Mouse (Mus musculus): ENCODE measurements around the gene Katnb1.

Katnb1 gene

DNA sequence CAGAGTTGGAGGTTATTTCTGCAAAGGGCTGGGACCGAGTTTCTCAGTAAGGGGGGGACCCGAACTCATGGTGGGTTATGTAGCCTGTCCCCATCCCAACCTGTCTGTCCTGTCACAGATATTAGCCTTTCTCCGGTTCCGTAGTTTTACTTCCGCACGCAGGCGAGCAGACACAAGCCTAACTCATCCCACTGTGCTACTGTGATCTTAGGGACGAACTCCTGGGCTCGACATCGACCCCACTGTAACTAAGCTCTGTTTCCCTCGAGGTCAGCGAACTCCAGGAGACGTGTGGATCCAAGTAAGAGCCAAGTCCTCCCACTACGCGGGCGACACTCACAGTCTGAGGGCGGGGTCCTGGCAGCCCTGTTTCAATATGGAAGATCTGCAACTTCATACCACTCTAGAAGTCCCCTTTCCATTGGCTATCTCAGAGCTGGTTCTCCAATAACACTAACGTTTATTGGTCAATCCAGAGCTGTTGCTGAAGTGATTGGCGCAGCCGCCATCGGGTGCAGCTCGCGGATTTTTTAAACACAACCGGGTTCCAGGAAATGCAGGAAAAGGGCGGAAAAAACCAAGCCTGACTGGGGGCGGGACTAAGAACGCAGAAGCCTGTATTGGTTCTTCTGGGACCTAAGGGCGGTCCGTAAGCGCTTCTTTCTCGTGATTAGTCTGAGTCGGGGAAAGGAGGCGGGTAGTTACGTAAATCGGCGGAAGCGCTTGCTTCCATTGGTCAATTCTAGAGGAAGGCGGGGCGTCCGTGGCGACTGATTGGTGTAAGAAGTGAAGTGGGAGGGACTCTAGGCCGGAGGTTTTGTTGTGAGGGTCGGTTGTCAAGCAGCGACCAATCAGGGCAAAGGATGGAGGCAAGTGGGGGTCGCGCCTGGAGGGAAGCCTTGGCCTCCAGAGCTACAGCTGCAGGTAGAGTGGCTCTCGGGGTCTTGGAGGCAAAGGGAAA, at the start of gene Katnb1:
TSS of gene Katnb1 (plus strand) at position 806 of the 961 bp plus-strand sequence.
- DNase-seq = peak; percentile 98

GRCm38 (mm10) chr8:95037106-95037925, 43.7 kb upstream of the Katnb1 start:
- DNase-seq = peak; percentile 40

DNA sequence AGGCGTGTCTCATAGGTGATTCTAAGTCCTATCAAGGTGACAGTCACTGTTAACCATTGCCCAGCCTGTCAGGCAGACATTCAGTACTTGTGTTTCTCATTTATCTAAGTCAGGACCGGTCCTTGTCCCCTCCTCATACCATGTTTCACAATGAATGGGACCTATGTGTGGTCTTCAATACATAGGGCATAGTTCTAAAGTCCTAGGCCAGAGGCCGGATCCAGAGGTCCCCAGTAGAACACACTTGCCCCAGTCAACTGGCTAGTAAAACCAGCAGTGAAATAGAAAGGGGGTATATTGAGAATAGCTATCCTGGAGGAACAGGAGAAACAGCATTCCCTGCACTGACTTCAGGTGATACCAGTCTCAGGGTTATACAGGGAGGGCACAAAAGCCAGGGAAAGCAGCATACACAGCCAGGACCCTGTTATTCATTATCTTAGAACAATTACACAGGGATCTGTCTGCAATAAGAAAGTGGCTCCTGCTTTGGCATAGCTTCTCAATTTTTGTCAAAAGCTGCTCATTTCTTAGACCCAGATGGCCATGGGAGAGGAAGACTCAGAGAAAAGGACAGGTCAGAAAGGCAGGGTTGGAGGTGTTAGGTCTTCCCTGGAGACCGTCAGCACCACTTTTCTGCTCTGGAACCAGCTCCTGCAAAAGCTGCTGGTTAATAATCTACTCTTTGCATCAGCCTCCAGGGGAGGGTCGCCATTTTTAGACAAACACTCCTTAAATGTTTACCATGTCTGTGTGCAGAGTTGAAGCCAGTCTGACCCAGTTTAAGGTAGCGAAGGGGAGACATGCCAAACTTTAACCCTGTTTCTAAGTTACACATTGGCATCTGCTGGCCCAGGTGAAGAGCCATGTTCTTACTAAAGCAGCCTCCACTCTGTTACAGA, 38.9 kb upstream of the Katnb1 start:
- DNase-seq = peak; percentile 21

DNA sequence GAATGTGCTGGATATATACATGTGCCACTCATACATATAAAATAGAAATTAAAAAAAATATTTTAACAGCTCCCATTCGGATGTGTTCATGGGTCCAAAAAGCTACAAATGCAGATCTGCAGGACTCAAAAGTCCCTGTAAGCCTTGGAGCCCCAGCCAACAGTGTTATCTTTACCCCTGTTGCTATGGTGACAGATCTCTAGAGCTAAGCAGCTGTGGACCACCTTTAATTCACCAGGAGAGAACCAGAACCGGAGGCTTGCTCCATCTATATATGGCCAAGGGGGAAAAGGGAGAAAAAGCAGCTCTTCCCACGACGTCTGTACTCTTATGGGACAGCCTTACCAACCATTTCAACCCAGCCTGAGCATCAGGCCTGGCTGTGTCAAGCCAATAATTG, 36.2 kb upstream of the Katnb1 start:
- DNase-seq = no peak

DNA sequence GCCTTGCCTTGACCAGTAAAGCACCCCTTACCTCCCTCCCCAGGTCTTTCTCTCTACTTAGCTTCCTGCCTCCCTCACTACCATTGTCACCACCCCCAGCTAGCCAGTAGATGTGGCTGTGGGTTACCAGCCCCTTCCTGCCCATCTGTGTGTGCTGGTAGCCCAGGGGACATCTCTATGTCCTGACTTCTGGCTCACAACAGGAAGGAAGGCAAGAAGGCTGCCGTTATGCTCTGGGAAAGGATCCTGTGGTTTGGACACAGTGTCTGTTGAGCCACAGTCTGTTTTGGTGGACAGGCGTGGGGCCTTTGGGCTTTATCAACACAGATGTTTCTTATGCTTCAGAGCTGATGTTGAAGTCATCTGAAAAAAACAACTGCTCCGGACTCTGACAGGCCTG, 34.0 kb upstream of the Katnb1 start:
- DNase-seq = peak; percentile 23

GRCm38 (mm10) chr8:95047884-95048680, 32.9 kb upstream of the Katnb1 start:
- DNase-seq = no peak

DNA sequence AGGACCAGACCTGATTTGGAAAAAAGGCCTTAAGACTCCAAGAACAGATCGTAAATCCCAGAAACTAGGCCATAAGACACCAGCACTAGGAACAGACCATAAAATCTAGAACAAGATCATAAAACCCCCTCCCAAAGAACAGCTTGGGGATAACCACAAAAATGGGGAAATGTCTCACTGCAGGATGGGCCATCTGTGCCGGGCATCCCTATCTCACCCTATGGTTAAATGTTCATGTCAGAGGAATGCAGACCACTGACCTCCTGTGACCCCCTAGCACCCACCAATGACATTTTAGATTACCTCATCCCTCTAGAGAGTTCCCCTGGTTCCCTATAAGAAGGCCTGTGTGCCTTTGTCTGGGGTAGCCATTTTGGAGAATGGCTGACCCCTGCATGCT, 31.4 kb upstream of the Katnb1 start:
- no peak for DNase-seq

DNA sequence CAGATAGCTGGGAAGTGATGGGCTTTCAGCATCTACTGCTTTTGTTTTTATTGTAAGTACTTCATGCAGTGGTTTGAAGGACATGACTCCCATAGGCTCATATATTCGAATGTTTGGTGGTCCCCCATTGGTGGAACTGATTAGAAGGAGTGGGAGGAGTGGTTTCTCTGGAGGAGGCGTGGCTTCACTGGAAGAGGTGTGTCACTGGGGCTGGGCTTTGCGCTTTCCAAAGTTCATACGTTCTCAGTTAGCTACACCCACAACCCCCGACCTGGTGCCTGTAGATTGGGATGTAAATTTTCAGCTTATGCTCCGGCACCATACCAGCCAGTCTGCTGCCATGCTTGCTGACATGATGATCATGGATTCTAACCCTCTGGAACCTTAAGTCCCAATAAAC, 26.5 kb upstream of the Katnb1 start:
- peak; percentile 50 for DNase-seq

GRCm38 (mm10) chr8:95054927-95055510, 26.0 kb upstream of the Katnb1 start, which contains the start of gene Drc7:
TSS of gene Drc7 (plus strand) at chr8:95055103.
- peak; percentile 29 for DNase-seq

GRCm38 (mm10) chr8:95056414-95056813, 24.6 kb upstream of the Katnb1 start:
- peak; percentile 55 for DNase-seq

- DNase-seq = no peak
Observed at GRCm38 (mm10) chr8:95058661-95059060, 22.3 kb upstream of the Katnb1 start.

DNA sequence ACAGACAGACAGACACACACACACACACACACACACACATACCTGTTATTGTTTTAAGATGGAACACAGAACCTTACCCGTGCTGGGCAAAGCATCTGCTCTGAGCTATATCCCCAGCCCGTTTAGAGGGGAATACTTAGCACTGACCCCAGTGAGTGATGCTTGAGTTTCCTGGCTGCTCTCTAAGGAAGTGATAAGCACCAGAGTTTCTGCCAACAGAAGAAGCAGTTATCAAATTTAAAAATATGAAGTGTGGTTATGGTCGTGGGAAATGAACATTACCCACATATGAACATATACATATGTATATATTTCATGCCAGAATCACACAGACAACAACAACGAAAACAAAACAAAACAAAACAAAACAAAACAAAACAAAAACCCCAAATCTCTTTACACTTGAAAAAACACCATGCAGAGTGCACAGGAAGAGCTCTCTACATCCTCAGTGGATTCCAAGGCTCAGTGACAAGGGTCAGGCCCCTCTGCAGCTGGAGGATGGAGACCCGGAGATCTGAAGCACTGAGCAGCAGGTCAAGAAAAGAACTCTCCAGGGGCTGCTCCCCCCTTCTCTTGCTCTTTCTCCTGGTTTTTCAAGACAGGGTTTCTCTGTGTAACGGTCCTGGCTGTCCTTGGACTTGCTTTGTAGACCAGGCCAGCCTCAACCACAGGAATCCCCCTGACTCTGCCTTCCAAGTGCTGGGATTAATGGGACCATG, 21.0 kb upstream of the Katnb1 start:
- DNase-seq = no peak

- DNase-seq = no peak
Observed at GRCm38 (mm10) chr8:95064531-95064930, 16.5 kb upstream of the Katnb1 start.

DNA sequence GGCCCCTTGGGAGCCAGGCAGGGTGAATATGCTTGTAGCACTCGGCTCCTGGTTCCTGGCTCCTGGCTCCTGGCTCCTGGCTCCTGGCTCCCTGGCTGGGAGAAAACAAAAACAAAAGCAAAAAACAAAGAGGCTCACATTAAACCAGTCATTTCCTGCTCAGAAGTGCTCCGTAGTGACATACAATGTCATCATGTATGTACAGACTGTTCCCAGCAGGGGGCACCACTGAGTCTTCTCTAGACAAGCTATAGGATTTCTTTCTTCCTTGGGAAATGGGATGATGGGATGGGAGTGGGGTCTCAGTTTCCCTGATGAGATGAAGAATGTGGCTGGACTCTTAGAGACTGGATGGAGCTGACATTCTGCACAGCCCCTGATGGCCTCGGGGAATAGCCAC, 13.4 kb upstream of the Katnb1 start:
- DNase-seq = peak; percentile 83

- no peak for DNase-seq
Observed at GRCm38 (mm10) chr8:95075504-95075903, 5.5 kb upstream of the Katnb1 start.

DNA sequence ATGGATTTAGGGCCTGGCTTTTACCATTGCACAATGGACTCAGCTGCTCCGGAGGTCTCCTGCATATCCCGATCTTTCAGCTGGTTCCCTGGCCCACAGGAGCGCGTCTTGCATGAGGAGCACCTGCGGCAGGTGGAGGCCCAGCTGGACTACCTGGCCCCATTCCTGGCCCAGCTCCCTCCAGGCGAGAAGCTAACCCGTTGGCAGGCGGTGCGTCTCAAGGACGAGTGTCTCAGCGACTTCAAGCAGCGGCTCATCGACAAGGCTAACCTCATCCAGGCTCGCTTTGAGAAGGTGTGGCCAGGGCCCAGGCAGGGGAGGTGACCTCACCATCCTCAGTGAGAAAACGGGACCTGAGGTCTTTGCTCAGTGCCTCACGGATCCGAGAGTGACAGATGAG, 4.8 kb upstream of the Katnb1 start:
- DNase-seq = no peak

DNA sequence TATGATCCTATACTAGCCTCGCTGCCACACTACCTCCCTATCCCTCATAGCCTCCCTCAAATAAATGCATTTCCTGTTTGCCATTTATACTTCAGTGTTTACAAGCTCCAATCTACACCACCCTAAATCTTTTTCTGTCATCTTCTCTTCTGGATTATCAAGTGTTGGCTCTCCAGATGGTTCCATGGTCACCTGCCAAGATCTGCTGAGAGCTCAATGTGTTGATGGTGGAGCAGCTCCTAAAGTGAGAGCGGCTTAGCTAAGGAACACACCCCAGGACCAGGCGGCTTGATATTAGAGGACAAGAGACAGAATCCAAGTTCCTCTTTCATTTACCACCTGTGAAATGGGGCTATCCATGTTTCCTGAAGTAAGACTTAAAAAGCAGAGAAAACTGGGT, 2.9 kb upstream of the Katnb1 start:
- no peak for DNase-seq

DNA sequence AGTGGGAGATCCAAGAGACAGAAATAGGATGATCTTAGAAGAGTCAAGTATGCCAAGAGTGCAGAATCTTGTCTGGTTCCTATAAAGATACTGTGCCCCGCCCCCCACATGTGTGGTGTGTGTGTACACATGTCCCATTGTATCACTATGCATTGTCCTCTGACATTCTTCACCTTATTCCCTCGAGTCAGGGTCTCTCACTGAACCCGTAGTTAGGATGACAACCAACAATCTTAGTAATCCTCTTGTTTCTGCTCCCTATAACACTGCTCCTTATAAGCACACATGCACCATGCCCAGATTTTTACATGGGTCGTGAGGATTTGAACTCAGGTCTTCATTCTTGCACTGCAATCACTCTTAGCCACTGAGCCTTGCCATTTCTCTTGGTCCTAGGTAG, 1.7 kb upstream of the Katnb1 start:
- no peak for DNase-seq

DNA sequence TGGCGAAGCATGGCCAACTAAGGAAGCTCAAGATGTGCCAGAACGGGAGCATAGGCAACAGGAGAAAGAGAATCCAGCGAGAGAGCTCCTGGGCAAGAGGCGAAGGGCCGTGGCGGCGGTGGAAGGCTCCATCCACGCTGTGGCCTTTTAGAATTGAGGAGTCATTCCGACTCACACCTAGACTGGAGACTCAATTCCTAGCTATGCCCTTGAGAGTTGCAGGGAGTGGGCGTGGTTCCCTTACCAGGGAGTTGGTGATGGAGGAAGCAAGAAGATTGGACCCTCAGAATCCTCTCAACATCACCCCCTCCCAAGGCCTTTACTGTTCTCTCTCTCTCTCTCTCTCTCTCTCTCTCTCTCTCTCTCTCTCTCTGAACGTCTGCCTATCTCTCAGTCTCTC, 664 bp downstream of the Katnb1 start:
- peak; percentile 54 for DNase-seq

DNA sequence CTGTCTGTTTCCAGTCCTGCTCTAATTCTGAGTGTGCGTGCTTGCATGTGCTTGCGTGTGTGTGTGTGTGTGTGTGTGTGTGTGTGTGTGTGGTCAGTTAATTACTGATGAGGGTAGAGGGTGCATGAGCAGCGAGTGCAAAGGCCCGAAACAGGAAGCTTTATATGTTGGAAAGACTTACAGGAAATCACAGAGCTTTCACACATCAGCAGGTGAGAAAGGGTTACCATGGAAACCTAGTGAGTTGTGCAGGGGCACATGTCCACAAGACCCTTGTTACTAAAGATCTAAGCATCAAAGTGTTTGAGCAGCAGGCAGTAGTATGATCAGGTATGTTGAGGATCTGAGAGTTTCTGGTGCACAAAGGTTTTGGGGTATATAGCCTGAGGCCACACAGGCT, 3.3 kb downstream of the Katnb1 start:
- DNase-seq = no peak
